Mouse (Mus musculus): ENCODE data around the gene Obscn.

Gene Obscn

GRCm38 (mm10) chr11:58981541-58982447 is 154.4 kb downstream of the Obscn start:
- DNase-seq, result peak; percentile 87

- no peak for DNase-seq
Observed at GRCm38 (mm10) chr11:58980381-58980990, 155.7 kb downstream of the Obscn start.

GRCm38 (mm10) chr11:58979661-58980060 is 156.5 kb downstream of the Obscn start:
- no peak for DNase-seq

GRCm38 (mm10) chr11:58979183-58979582 is 157.0 kb downstream of the Obscn start:
- DNase-seq, result no peak

- no peak for DNase-seq
Observed at GRCm38 (mm10) chr11:58978706-58979030, 157.5 kb downstream of the Obscn start.

GRCm38 (mm10) chr11:58978027-58978705 is 158.0 kb downstream of the Obscn start, which contains the start of gene Trim11:
Trim11 (plus strand) TSS chr11:58978093.
- peak; percentile 75 for DNase-seq

GRCm38 (mm10) chr11:58977607-58978026 is 158.6 kb downstream of the Obscn start:
- peak; percentile 33 for DNase-seq

GRCm38 (mm10) chr11:58977150-58977549 is 159.1 kb downstream of the Obscn start:
- DNase-seq, result peak; percentile 40

- no peak for DNase-seq
Observed at GRCm38 (mm10) chr11:58974414-58974813, 161.8 kb downstream of the Obscn start.

GRCm38 (mm10) chr11:58971796-58972195 is 164.4 kb downstream of the Obscn start:
- DNase-seq, result no peak

GRCm38 (mm10) chr11:58970831-58971530 is 165.2 kb downstream of the Obscn start:
- no peak for DNase-seq

- no peak for DNase-seq
Observed at GRCm38 (mm10) chr11:58969659-58970058, 166.5 kb downstream of the Obscn start.

- no peak for DNase-seq
Observed at GRCm38 (mm10) chr11:58969027-58969426, 167.2 kb downstream of the Obscn start.

- DNase-seq, result no peak
Observed at GRCm38 (mm10) chr11:58968551-58968950, 167.7 kb downstream of the Obscn start.

- DNase-seq, result peak; percentile 59
Observed at GRCm38 (mm10) chr11:58967346-58967745, 168.9 kb downstream of the Obscn start.

GRCm38 (mm10) chr11:58965001-58965760 is 171.0 kb downstream of the Obscn start:
- no peak for DNase-seq

- DNase-seq, result no peak
Observed at GRCm38 (mm10) chr11:58964216-58964615, 172.0 kb downstream of the Obscn start.

- no peak for DNase-seq
Observed at GRCm38 (mm10) chr11:58963543-58963942, 172.7 kb downstream of the Obscn start.

- DNase-seq, result no peak
Observed at GRCm38 (mm10) chr11:58961364-58962177, 174.6 kb downstream of the Obscn start.

- DNase-seq, result peak; percentile 68
Observed at GRCm38 (mm10) chr11:58959921-58960465, 176.2 kb downstream of the Obscn start.
